18 mouse cellular contexts compared by ENCODE assay signal in genomic region chr13:97401620-97402019, GRCm38 (mm10).
DNase-seq lines count a peak whose midpoint lies in the region; ATAC-seq and TF ChIP-seq lines count a peak whose summit lies in the region.
"Had no signal": no experiment of that assay in that cellular context is flagged by ENCODE, and none has a peak within 500 bp of the region (broad histone marks: within the 10 kb centered on the region; RNA-seq: fewer than 3 reads in every experiment).

No protein-coding gene starts in this region.

- WGBS in forebrain, postnatal 0 days, result 74% methylated on average over 7 of the region's 7 CpGs
- WGBS in forebrain, embryonic 12.5 days, result 89% methylated on average over 7 of the region's 7 CpGs
- 84% methylated on average over 7 of the region's 7 CpGs for WGBS in heart, embryonic 10.5 days

- peak; percentile 71 for ATAC-seq in forebrain, postnatal 0 days
- no peak for ATAC-seq in forebrain, embryonic 12.5 days (ENCODE audit: low FRiP score)

- H3K4me1 ChIP-seq in forebrain, postnatal 0 days (ENCODE audit: insufficient read depth), result 0 out of 2 replicates have a peak, but pooled peaks cover 7% of the 10 kb centered on the region
- H3K4me1 ChIP-seq in forebrain, embryonic 12.5 days, result peaks cover 14% of the 10 kb centered on the region
- peaks cover 3% of the 10 kb centered on the region; the same call in 1 of the 2 replicates for H3K4me1 ChIP-seq in heart, embryonic 10.5 days

- H3K9ac ChIP-seq in forebrain, postnatal 0 days, result no peak overlapping the region
- no peak overlapping the region for H3K9ac ChIP-seq in forebrain, embryonic 12.5 days
- H3K9ac ChIP-seq: embryonic facial prominence, embryonic 13.5 days; embryonic facial prominence, embryonic 15.5 days had no signal

- intact Hi-C loops in heart, postnatal 10 days (cut with DNase I), result no loop called here

- no peaks in the 10 kb centered on the region for H3K36me3 ChIP-seq in forebrain, postnatal 0 days (ENCODE audit: insufficient read depth)
- no peaks in the 10 kb centered on the region for H3K36me3 ChIP-seq in forebrain, embryonic 12.5 days (replicated peaks)
- no peaks in the 10 kb centered on the region for H3K36me3 ChIP-seq in heart, embryonic 10.5 days
- H3K36me3 ChIP-seq: embryonic facial prominence, embryonic 13.5 days; embryonic facial prominence, embryonic 15.5 days; forebrain, embryonic 10.5 days had no signal

- H3K4me3 ChIP-seq in forebrain, postnatal 0 days (ENCODE audit: low read depth, low read length), result no peak overlapping the region
- H3K4me3 ChIP-seq in forebrain, embryonic 12.5 days (replicated peaks), result no peak overlapping the region
- H3K4me3 ChIP-seq in heart, embryonic 10.5 days, result no peak overlapping the region
- H3K4me3 ChIP-seq: embryonic facial prominence, embryonic 13.5 days; embryonic facial prominence, embryonic 15.5 days; erythroblast, embryonic 14.5 days; forebrain, embryonic 10.5 days had no signal

- no peak for DNase-seq in forebrain, postnatal 0 days
- DNase-seq in heart, embryonic 10.5 days (ENCODE audit: low spot score), result peak; percentile 14
- no peak for DNase-seq in heart, postnatal 10 days
- DNase-seq: adrenal gland, adult 2 months; adrenal gland, postnatal 10 days; adrenal gland, postnatal 25 days; cerebellum, adult 11 months; cerebellum, adult 18-20 months; cerebellum, adult 8-10 months; cerebellum, adult 9-11 months; cerebellum, postnatal 14 days; cerebellum, postnatal 36 days; embryo, embryonic 11 days had no signal

- H3K9me3 ChIP-seq in forebrain, postnatal 0 days (ENCODE audit: low read length), result no peaks in the 10 kb centered on the region
- no peaks in the 10 kb centered on the region for H3K9me3 ChIP-seq in forebrain, embryonic 12.5 days
- no peaks in the 10 kb centered on the region for H3K9me3 ChIP-seq in heart, embryonic 10.5 days
- H3K9me3 ChIP-seq: embryonic facial prominence, embryonic 13.5 days; embryonic facial prominence, embryonic 15.5 days had no signal

- no peak for TF ChIP-seq CTCF in forebrain, postnatal 0 days (IDR thresholded peaks at IDR 0.05; ENCODE audit: low read depth)

- no peaks in the 10 kb centered on the region for H3K27me3 ChIP-seq in forebrain, postnatal 0 days (ENCODE audit: insufficient read depth, low read length)
- H3K27me3 ChIP-seq in forebrain, embryonic 12.5 days, result 0 out of 2 replicates have a peak, but pooled peaks cover 5% of the 10 kb centered on the region
- peaks cover 5% of the 10 kb centered on the region; the same call in 1 of the 2 replicates for H3K27me3 ChIP-seq in heart, embryonic 10.5 days (ENCODE audit: insufficient read depth, poor library complexity, severe bottlenecking)
- H3K27me3 ChIP-seq: embryonic facial prominence, embryonic 13.5 days; embryonic facial prominence, embryonic 15.5 days had no signal

- no peak overlapping the region for H3K4me2 ChIP-seq in forebrain, postnatal 0 days (ENCODE audit: low read depth)
- H3K4me2 ChIP-seq in forebrain, embryonic 12.5 days, result no peak overlapping the region
- H3K4me2 ChIP-seq: embryonic facial prominence, embryonic 13.5 days; embryonic facial prominence, embryonic 15.5 days had no signal

- H3K27ac ChIP-seq in forebrain, postnatal 0 days (ENCODE audit: low read depth, low read length), result no peak overlapping the region
- H3K27ac ChIP-seq in forebrain, embryonic 12.5 days, result no peak overlapping the region
- no peak overlapping the region for H3K27ac ChIP-seq in heart, embryonic 10.5 days
- H3K27ac ChIP-seq: embryonic facial prominence, embryonic 13.5 days; embryonic facial prominence, embryonic 15.5 days; forebrain, embryonic 10.5 days had no signal
